Mouse (Mus musculus) limb, embryonic 11.5 days (tissue): ENCODE results near the gene Arel1. TPM values are rescaled to one million over a fixed set of nuclear protein-coding genes. Genes with fewer than 3 reads are reported as not detected.
A peak's percentile ranks its signal among the peaks of the same experiment; 100 is the strongest.

Experiments used
- ATAC-seq: fragments of 200-750 bp; cut with Nextera tagmentation; 2 replicates; pipeline ENCODE4 v1.8.0; 2017; ENCODE audit warnings: low read depth; ENCODE audit not compliant: insufficient number of reproducible peaks, low FRiP score, low TSS enrichment
- DNase-seq: peaks from one replicate; pipeline ENCODE4 v3.0.0-alpha.2; 2015; ENCODE audit warnings: low spot score
- H3K27ac ChIP-seq: fragments of 300-500 bp; sonication (generic); replicated peaks from 2 replicates; pipeline ENCODE4 v1.5.1; 2014; ENCODE audit warnings: low read depth, mild to moderate bottlenecking, low read length
- H3K27me3 ChIP-seq: fragments of 300-500 bp; sonication (generic); 2 replicates; pipeline ENCODE4 v1.6.1; 2014; ENCODE audit warnings: mild to moderate bottlenecking, low read length, mixed read lengths; ENCODE audit not compliant: control insufficient read depth, insufficient read depth
- H3K36me3 ChIP-seq: fragments of 300-500 bp; sonication (generic); 2 replicates; pipeline ENCODE4 v1.6.1; 2014; ENCODE audit warnings: mild to moderate bottlenecking, low read length, moderate library complexity, mixed read lengths; ENCODE audit not compliant: control insufficient read depth, insufficient read depth
- H3K4me1 ChIP-seq: fragments of 300-500 bp; sonication (generic); 2 replicates; pipeline ENCODE4 v1.6.1; 2014; ENCODE audit warnings: low read length, mixed read lengths; ENCODE audit not compliant: control insufficient read depth, insufficient read depth
- H3K4me2 ChIP-seq: fragments of 300-500 bp; sonication (generic); 2 replicates; pipeline ENCODE4 v1.6.1; 2014; ENCODE audit warnings: low read depth, mild to moderate bottlenecking, moderate library complexity; ENCODE audit not compliant: severe bottlenecking
- H3K4me3 ChIP-seq: fragments of 300-500 bp; sonication (generic); 2 replicates; pipeline ENCODE4 v1.5.1; 2014; ENCODE audit warnings: low read depth, low read length
- H3K9ac ChIP-seq: fragments of 300-500 bp; sonication (generic); 2 replicates; pipeline ENCODE4 v1.6.1; 2014; ENCODE audit warnings: mild to moderate bottlenecking, low read length
- H3K9me3 ChIP-seq: fragments of 300-500 bp; sonication (generic); 2 replicates; pipeline ENCODE4 v1.6.1; 2016; ENCODE audit warnings: low read length; ENCODE audit not compliant: control insufficient read depth
- WGBS: fragments of 180-500 bp; shearing (Covaris S2); extraction: QIAGEN DNeasy Blood & Tissue Kit; methylation state at CpG from one replicate; pipeline ENCODE4 v1.1.7; 2014; 5-methylcytosine and 5-hydroxymethylcytosine counted together
- polyA plus RNA-seq: library from polyadenylated mRNA; unstranded; fragments of >200 nt; fragmentation: Nextera tagmentation; extraction: Ambion mirVana; gene quantifications from 2 replicates; pipeline ENCODE4 v1.2.1, GENCODE M21; 2014

Gene Arel1
- polyA plus RNA-seq, 1 experiment from 2014 or later: 18.0 TPM

DNA sequence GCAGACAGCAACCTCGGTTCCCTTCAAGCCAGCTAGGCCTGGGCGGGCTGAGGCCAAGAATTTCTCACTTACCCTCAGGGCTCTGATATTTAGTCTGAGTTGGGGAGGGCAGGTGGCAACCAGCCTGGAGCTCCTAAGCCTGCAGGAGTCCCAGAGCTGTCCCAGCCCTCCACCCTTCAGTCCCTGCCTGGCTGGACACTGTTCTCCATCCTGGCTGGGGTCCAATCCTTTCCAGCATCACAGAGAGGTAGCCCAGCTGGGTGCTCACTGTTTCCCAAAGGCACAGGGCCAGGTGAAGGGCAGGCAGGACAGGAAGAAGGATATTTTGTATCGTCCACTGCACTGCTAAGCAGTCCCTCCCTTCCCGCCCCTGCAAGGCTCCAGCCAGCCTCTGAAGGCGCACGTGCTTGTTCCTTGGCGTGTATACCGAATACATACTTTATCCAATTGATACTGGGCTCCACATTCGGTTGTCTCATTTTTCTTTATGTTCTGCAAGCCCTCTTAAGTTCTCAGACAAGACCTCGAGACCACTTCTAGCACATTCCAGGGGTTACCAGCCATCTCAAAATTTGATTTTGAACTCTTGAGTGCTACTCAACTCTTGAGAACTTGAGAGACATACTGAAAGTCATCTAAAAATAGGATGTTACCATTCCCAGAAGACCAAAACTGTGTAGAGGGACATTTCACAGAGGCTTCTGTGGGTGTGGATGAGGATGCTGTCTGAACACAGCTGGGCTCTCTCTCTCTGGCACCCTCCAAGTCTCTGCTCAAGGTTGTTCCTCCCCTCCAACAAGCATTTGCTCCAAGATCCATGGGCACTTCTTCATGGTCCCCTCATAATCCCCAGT is 62.8 kb downstream of the Arel1 start:
- peaks cover 6% of the 10 kb centered on the region for H3K4me1 ChIP-seq
- no peaks in the 10 kb centered on the region for H3K9me3 ChIP-seq
- H3K4me3 ChIP-seq: no peak overlapping the region
- no peaks in the 10 kb centered on the region for H3K27me3 ChIP-seq
- no peak overlapping the region for H3K27ac ChIP-seq
- H3K9ac ChIP-seq: no peak overlapping the region
- no peak overlapping the region for H3K4me2 ChIP-seq
- 74% methylated on average over 10 of the region's 10 CpGs for WGBS
- ATAC-seq (no peak), DNase-seq (no peak)
- H3K36me3 ChIP-seq: no peaks in the 10 kb centered on the region

- H3K27ac ChIP-seq: no peak overlapping the region
- H3K4me1 ChIP-seq: peaks cover 6% of the 10 kb centered on the region
- no peak overlapping the region for H3K4me2 ChIP-seq
- H3K27me3 ChIP-seq: no peaks in the 10 kb centered on the region
- peak; percentile 50 for DNase-seq
- H3K9me3 ChIP-seq: no peaks in the 10 kb centered on the region
- no peak for ATAC-seq
- 52% methylated on average over 12 of the region's 12 CpGs for WGBS
- no peak overlapping the region for H3K9ac ChIP-seq
- no peak overlapping the region for H3K4me3 ChIP-seq
- no peaks in the 10 kb centered on the region for H3K36me3 ChIP-seq
These were observed 63.6 kb downstream of the Arel1 start for GRCm38 (mm10) chr12:84907024-84907626.

- 78% methylated on average over 7 of the region's 7 CpGs for WGBS
- Histone ChIP-seq H3K4me2 (no peak overlapping the region), H3K4me3 (no peak overlapping the region), H3K36me3 (no peaks in the 10 kb centered on the region), H3K9me3 (no peaks in the 10 kb centered on the region), H3K9ac (no peak overlapping the region), H3K27me3 (no peaks in the 10 kb centered on the region), H3K4me1 (peaks cover 6% of the 10 kb centered on the region), H3K27ac (no peak overlapping the region)
- no peak for ATAC-seq
- DNase-seq: no peak
These were observed 66.3 kb downstream of the Arel1 start for GRCm38 (mm10) chr12:84904399-84904798.

GRCm38 (mm10) chr12:84900317-84900716 is 70.4 kb downstream of the Arel1 start:
- no peak for DNase-seq
- Histone ChIP-seq H3K27me3 (no peaks in the 10 kb centered on the region), H3K4me3 (no peak overlapping the region), H3K27ac (no peak overlapping the region), H3K9ac (no peak overlapping the region), H3K4me1 (no peaks in the 10 kb centered on the region), H3K9me3 (no peaks in the 10 kb centered on the region), H3K4me2 (no peak overlapping the region), H3K36me3 (no peaks in the 10 kb centered on the region)
- no peak for ATAC-seq
- 85% methylated on average over 7 of the region's 7 CpGs for WGBS

DNA sequence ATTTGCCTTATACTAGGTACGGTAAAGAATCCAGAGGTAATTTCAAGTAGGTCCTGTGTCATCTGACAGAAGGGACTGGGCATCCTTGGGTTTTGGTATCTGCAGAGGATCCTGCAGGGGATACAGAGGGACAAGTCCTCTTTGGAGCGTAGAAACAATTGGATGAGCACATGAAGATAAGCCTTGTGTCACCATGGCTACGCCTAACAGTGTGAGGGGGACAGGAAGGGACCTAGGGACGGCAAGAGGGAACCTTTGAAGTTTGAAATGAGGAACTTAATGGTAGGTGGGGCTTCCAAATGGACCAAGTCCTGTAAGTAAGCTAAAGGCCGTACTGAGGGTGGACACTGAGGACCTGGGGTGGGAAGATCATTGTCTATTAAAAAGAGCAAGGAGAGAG is 73.4 kb downstream of the Arel1 start:
- no peak for ATAC-seq
- 67% methylated on average over 5 of the region's 5 CpGs for WGBS
- H3K4me2 ChIP-seq: no peak overlapping the region

DNA sequence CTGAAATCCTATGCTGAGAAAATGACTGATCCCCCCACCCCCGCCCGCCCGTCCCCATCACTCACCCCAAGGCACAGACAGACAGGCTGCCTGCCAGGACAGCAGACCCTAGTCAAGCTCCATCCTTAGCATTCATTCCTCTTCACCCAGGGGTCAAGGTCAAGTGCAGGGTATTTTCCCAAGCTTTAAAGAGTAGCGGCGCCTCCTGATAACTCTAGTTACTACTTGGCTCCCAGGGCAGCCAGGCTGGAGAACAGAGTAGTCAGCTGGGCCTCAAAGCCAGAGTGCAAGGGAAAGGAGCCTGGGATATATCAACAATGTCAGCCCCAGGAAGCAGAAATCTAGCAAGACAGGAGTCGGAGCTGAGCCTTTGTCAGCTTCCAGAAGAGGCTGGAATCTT is 74.5 kb downstream of the Arel1 start:
- ATAC-seq (no peak), DNase-seq (no peak)
- H3K36me3 ChIP-seq: no peaks in the 10 kb centered on the region
- H3K4me1 ChIP-seq: no peaks in the 10 kb centered on the region; the same call in 1 of the 2 replicates
- no peak overlapping the region for H3K9ac ChIP-seq
- H3K27me3 ChIP-seq: no peaks in the 10 kb centered on the region
- no peak overlapping the region for H3K4me2 ChIP-seq
- H3K27ac ChIP-seq: no peak overlapping the region
- no peaks in the 10 kb centered on the region for H3K9me3 ChIP-seq
- WGBS: 76% methylated on average over 6 of the region's 6 CpGs
- H3K4me3 ChIP-seq: no peak overlapping the region

More for the DNA sequence above, 73.4 kb downstream of the Arel1 start:
- Histone ChIP-seq H3K36me3 (no peaks in the 10 kb centered on the region), H3K4me1 (no peaks in the 10 kb centered on the region; the same call in 1 of the 2 replicates), H3K27me3 (no peaks in the 10 kb centered on the region), H3K27ac (no peak overlapping the region), H3K9ac (no peak overlapping the region), H3K9me3 (no peaks in the 10 kb centered on the region), H3K4me3 (no peak overlapping the region)
- no peak for DNase-seq

DNA sequence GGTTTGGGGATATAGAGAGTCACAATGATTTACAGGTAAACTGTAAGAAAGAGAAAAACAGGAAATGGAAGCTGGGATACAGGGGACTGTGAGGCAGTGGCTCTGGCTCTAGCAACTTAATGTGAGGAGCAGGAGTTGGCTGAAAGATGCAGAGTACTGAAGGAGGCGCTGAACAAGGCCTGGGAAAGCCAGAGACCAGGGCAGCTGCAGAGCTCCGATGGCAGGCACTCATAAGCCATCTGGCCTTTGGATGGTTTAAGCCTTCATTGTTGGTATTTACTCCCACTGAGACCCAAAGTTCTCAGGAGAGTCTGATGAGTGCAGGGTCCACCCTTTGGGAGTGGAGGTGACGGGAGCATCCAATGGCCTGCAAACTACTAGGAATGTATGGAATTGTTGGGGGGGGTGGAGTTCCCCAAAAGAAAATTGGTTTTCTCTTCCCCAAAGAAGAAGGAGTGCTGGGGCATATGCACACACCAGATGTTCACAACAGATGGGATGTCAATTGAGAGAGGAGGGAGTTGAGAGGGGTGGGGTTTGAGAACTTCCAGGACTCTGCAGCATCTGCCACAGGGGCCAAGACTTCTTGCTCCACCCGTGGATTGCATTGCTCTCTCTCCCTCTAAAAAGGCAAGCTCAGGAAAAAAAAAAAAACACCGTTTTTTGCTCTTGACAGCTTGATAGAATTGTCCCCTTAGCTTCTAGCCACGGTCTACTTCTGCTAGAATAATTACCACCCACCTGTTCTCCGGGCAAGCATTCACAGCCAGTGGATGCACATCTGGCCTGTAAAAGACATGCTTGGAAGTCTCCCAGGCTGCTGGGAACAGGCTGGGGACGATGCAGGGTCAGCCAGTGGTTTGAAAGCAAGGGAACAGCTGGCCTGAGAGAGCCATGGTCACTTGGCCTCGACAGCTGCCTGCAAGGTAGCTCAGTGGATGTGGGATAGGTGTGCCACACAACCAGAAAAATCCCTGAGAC is 76.8 kb downstream of the Arel1 start:
- H3K27ac ChIP-seq: no peak overlapping the region
- ATAC-seq: peak; percentile 70; the same call in 1 of the 2 replicates
- 40% methylated on average over 9 of the region's 9 CpGs for WGBS

GRCm38 (mm10) chr12:84890289-84890688 is 80.4 kb downstream of the Arel1 start:
- WGBS: 75% methylated on average over 15 of the region's 15 CpGs
- ATAC-seq: no peak

More for the DNA sequence above, 76.8 kb downstream of the Arel1 start:
- DNase-seq: peak; percentile 58
- Histone ChIP-seq H3K4me2 (no peak overlapping the region), H3K4me3 (no peak overlapping the region), H3K36me3 (no peaks in the 10 kb centered on the region), H3K4me1 (no peaks in the 10 kb centered on the region; the same call in 1 of the 2 replicates), H3K9ac (no peak overlapping the region), H3K9me3 (no peaks in the 10 kb centered on the region), H3K27me3 (no peaks in the 10 kb centered on the region)

More at GRCm38 (mm10) chr12:84890289-84890688, 80.4 kb downstream of the Arel1 start:
- no peak overlapping the region for H3K4me3 ChIP-seq
- no peaks in the 10 kb centered on the region; the same call in 1 of the 2 replicates for H3K4me1 ChIP-seq
- no peak for DNase-seq
- H3K27me3 ChIP-seq: no peaks in the 10 kb centered on the region
- no peaks in the 10 kb centered on the region for H3K36me3 ChIP-seq
- H3K9ac ChIP-seq: no peak overlapping the region
- H3K27ac ChIP-seq: no peak overlapping the region
- no peaks in the 10 kb centered on the region for H3K9me3 ChIP-seq
- H3K4me2 ChIP-seq: no peak overlapping the region
